Mouse (Mus musculus): ENCODE measurements around the gene Scrn2.

Gene Scrn2

DNA sequence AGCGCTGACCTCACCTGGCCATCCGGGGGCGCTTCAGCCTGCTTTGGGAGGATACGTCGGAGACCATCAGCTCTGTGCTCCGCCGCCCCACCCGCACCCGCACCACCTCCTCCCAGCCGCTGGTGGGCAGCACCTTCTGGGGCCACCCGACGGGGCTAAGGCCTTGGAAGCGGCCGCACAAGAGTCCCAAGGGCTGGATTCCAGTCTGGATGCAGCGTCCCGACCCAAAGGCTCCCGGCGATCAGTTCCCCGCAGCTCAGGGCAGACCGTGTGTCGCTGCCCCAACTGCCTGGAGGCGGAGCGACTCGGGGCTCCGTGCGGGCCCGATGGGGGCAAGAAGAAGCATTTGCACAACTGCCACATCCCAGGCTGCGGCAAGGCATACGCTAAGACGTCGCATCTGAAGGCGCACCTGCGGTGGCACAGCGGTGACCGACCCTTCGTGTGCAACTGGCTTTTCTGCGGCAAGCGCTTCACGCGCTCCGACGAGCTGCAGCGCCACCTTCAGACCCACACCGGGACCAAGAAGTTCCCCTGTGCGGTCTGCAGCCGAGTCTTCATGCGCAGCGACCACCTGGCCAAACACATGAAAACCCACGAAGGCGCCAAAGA is 7.8 kb upstream of the Scrn2 start:
- H3K36me3 ChIP-seq (ENCODE audit: insufficient read depth, low read length): peaks cover 17% of the 10 kb centered on the region
- peak overlapping the region; percentile 88 for H3K4me3 ChIP-seq (replicated peaks; ENCODE audit: low read length)
- peaks cover 68% of the 10 kb centered on the region for H3K4me1 ChIP-seq (replicated peaks; ENCODE audit: low read depth, low read length)
- peaks cover 67% of the 10 kb centered on the region for H3K27me3 ChIP-seq (ENCODE audit: insufficient read depth, low read length)
- no peaks in the 10 kb centered on the region for H3K9me3 ChIP-seq (ENCODE audit: low read length)
- peak; percentile 64 for TF ChIP-seq CTCF (conservative IDR thresholded peaks at IDR 0.05; ENCODE audit: low read length)
- no peak for TF ChIP-seq NANOG (IDR thresholded peaks at IDR 0.05; ENCODE audit: borderline replicate concordance, low read length)
- TF ChIP-seq POU5F1 (IDR thresholded peaks at IDR 0.05; ENCODE audit: borderline replicate concordance, low read length): no peak

DNA sequence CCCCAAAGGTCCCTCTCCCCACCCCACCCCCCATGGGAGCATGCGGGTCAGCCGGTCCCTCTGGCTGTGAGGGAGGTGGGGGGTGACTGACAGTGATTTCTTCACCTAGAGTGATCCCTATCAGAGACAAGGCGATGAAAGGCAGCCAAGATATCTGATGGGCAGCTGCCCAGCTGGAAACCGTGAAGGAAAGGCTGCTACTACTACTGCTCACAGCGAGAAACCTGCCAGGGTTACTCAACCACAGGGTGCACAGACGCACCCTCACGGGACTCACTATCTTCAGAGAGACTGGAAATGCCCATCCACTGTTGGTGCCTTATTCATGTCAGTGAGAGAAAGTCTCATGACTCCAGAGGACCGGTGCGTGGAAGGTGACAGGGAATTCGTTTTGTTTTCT is 4.8 kb upstream of the Scrn2 start:
- H3K27me3 ChIP-seq (ENCODE audit: insufficient read depth, low read length): peaks cover 39% of the 10 kb centered on the region
- peaks cover 17% of the 10 kb centered on the region for H3K36me3 ChIP-seq (ENCODE audit: insufficient read depth, low read length)
- H3K9me3 ChIP-seq (ENCODE audit: low read length): no peaks in the 10 kb centered on the region
- TF ChIP-seq NANOG (IDR thresholded peaks at IDR 0.05; ENCODE audit: borderline replicate concordance, low read length) (no peak), POU5F1 (IDR thresholded peaks at IDR 0.05; ENCODE audit: borderline replicate concordance, low read length) (no peak), CTCF (conservative IDR thresholded peaks at IDR 0.05; ENCODE audit: low read length) (no peak)
- H3K4me3 ChIP-seq (replicated peaks; ENCODE audit: low read length): peak overlapping the region; percentile 75
- H3K4me1 ChIP-seq (replicated peaks; ENCODE audit: low read depth, low read length): peaks cover 67% of the 10 kb centered on the region

DNA sequence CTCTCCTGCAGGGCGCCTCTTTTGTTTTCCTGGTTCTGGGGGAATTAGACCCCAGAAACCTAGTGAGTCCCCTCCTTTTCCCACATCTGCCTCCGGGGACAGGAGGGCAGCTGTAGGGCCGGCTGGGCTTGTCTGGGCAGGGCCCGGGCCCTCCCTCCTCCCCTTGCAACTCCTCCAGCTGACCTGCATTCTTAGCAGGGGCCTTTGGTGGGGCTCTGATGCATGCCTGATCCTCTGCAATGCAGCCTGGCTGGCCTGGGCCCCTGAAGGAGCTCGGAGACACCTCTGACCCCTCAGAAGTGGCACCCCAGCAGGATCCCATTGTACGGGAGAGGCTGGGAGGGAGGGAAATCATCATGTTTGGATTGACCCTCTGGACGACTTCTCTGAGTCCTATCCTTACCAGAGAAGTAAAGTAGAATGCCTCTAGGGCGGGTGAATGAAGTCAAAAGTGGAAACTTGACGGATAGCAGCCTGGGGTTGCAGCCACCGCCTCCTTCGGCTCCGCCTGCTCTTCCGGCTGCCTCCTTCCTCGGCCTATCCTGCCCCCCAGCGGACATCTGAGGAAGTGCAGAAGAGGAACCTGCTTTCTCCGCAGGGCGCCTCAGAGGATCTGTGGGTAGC is 3.9 kb upstream of the Scrn2 start:
- TF ChIP-seq POU5F1 (IDR thresholded peaks at IDR 0.05; ENCODE audit: borderline replicate concordance, low read length): no peak
- TF ChIP-seq CTCF (conservative IDR thresholded peaks at IDR 0.05; ENCODE audit: low read length): peak; percentile 86
- no peak for TF ChIP-seq NANOG (IDR thresholded peaks at IDR 0.05; ENCODE audit: borderline replicate concordance, low read length)
- Histone ChIP-seq H3K9me3 (ENCODE audit: low read length) (no peaks in the 10 kb centered on the region), H3K4me3 (replicated peaks; ENCODE audit: low read length) (peak overlapping the region; percentile 75), H3K36me3 (ENCODE audit: insufficient read depth, low read length) (peaks cover 17% of the 10 kb centered on the region), H3K4me1 (replicated peaks; ENCODE audit: low read depth, low read length) (peaks cover 70% of the 10 kb centered on the region), H3K27me3 (ENCODE audit: insufficient read depth, low read length) (peaks cover 31% of the 10 kb centered on the region)

DNA sequence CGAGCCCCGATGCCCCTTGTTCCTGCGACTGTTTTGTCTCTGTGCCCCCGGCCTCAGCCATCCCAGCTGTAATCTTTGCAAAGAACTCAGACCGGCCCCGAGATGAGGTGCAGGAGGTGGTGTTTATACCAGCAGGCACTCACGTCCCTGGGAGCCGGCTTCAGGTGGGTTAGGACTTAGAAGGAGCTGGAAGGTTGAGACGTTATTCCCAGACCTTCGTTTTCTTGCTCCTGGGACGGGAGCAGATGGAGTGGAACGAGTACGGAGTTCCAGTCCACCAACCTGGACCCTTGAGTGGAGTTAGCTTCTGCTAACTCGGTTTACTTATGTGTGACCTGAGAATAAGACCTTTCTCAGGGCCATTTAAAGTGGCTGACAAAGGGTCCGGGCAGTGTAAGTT is 688 bp downstream of the Scrn2 start:
- Histone ChIP-seq H3K27me3 (ENCODE audit: insufficient read depth, low read length) (peaks cover 1% of the 10 kb centered on the region; the same call in 1 of the 2 replicates), H3K4me1 (replicated peaks; ENCODE audit: low read depth, low read length) (peaks cover 38% of the 10 kb centered on the region), H3K9me3 (ENCODE audit: low read length) (no peaks in the 10 kb centered on the region), H3K36me3 (ENCODE audit: insufficient read depth, low read length) (peaks cover 23% of the 10 kb centered on the region), H3K4me3 (replicated peaks; ENCODE audit: low read length) (peak overlapping the region; percentile 83)
- TF ChIP-seq POU5F1 (IDR thresholded peaks at IDR 0.05; ENCODE audit: borderline replicate concordance, low read length): no peak
- TF ChIP-seq CTCF (conservative IDR thresholded peaks at IDR 0.05; ENCODE audit: low read length): no peak
- TF ChIP-seq NANOG (IDR thresholded peaks at IDR 0.05; ENCODE audit: borderline replicate concordance, low read length): no peak

DNA sequence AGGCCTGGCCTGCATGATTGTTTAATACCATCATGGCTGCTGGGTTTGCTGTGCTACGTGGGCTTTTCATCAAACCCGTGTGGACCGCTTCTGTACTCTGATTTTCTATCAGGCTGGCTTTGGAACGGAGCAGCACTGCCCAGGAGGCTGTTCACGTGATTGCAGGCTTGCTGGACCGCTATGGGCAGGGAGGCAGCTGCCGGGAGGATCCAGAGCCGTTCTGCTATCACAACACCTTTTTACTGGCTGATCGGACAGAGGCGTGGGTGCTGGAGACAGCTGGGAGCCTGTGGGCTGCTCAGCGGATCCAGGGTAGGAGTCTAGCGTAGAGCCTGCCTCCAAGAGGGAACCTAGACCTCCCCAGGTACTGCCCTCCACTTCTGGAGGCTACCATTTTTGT is 2.2 kb downstream of the Scrn2 start:
- Histone ChIP-seq H3K27me3 (ENCODE audit: insufficient read depth, low read length) (peaks cover 12% of the 10 kb centered on the region), H3K4me3 (replicated peaks; ENCODE audit: low read length) (no peak overlapping the region), H3K9me3 (ENCODE audit: low read length) (no peaks in the 10 kb centered on the region), H3K36me3 (ENCODE audit: insufficient read depth, low read length) (peaks cover 23% of the 10 kb centered on the region), H3K4me1 (replicated peaks; ENCODE audit: low read depth, low read length) (peaks cover 34% of the 10 kb centered on the region)
- TF ChIP-seq CTCF (conservative IDR thresholded peaks at IDR 0.05; ENCODE audit: low read length) (no peak), NANOG (IDR thresholded peaks at IDR 0.05; ENCODE audit: borderline replicate concordance, low read length) (no peak), POU5F1 (IDR thresholded peaks at IDR 0.05; ENCODE audit: borderline replicate concordance, low read length) (no peak)

DNA sequence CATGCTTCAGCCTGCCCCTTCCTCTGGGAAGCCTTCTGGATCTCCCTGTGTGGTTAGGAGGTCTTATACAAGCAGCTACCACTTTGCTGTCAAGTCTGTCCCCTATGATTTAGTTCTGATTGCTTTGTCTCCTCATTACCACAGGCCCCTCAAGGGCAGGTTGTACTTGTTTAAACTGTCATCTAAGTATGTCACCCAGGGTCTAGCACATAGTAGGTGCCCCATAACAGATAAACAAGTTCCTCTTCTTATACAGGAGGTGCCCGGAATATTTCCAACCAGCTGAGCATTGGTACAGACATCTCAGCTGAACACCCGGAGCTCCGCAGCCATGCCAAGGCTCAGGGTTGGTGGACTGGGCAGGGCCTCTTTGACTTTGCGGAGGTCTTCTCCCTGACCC is 2.8 kb downstream of the Scrn2 start:
- peaks cover 34% of the 10 kb centered on the region for H3K4me1 ChIP-seq (replicated peaks; ENCODE audit: low read depth, low read length)

DNA sequence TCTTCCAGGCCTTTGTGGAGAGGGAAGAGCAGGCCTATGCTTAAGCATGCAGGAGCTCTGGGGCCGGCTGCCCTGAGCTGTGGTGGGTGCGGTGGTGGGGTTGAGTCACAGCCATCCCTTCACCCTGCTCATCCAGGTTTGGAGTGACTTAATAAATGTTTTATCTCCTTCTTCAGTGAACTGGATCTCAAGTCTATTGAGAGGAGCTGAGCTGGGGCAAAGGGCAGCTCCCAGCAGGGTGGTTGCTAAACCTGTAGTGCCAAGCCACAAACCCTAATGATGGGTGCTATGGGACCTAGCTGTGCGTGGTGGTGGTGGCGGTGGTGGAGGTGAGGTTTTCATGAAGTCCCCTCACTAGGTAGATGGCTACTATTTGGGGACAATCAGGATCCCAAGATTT is 4.0 kb downstream of the Scrn2 start:
- Histone ChIP-seq H3K9me3 (ENCODE audit: low read length) (no peaks in the 10 kb centered on the region), H3K27me3 (ENCODE audit: insufficient read depth, low read length) (peaks cover 12% of the 10 kb centered on the region), H3K36me3 (ENCODE audit: insufficient read depth, low read length) (peaks cover 23% of the 10 kb centered on the region), H3K4me3 (replicated peaks; ENCODE audit: low read length) (no peak overlapping the region), H3K4me1 (replicated peaks; ENCODE audit: low read depth, low read length) (peaks cover 30% of the 10 kb centered on the region)
- TF ChIP-seq POU5F1 (IDR thresholded peaks at IDR 0.05; ENCODE audit: borderline replicate concordance, low read length): no peak
- no peak for TF ChIP-seq NANOG (IDR thresholded peaks at IDR 0.05; ENCODE audit: borderline replicate concordance, low read length)
- TF ChIP-seq CTCF (conservative IDR thresholded peaks at IDR 0.05; ENCODE audit: low read length): no peak

More for the DNA sequence above, 2.8 kb downstream of the Scrn2 start:
- no peak for TF ChIP-seq NANOG (IDR thresholded peaks at IDR 0.05; ENCODE audit: borderline replicate concordance, low read length)
- TF ChIP-seq POU5F1 (IDR thresholded peaks at IDR 0.05; ENCODE audit: borderline replicate concordance, low read length): no peak
- TF ChIP-seq CTCF (conservative IDR thresholded peaks at IDR 0.05; ENCODE audit: low read length): no peak
- Histone ChIP-seq H3K9me3 (ENCODE audit: low read length) (no peaks in the 10 kb centered on the region), H3K27me3 (ENCODE audit: insufficient read depth, low read length) (peaks cover 12% of the 10 kb centered on the region), H3K4me3 (replicated peaks; ENCODE audit: low read length) (no peak overlapping the region), H3K36me3 (ENCODE audit: insufficient read depth, low read length) (peaks cover 23% of the 10 kb centered on the region)

DNA sequence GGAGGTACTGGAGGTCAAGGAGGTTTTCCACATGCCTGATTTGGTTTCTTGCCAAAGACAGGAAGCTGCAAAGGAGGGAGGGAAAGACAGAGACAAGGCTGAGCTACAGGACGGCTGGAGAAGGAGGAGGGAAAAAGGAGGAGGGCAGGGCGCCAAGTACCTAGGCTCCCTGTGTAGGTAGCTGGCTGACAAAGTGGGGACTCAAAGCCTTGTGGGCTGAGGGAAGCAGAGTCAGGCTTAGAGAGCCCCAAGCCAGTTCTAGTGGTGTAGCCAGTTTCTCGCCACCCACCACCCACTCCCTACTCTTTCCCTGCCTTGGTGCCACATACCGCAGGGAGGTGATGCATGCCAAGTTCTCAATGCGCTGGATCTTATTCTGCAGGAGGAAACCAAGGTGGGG is 6.4 kb downstream of the Scrn2 start:
- H3K36me3 ChIP-seq (ENCODE audit: insufficient read depth, low read length): peaks cover 23% of the 10 kb centered on the region
- H3K9me3 ChIP-seq (ENCODE audit: low read length): no peaks in the 10 kb centered on the region
- no peak overlapping the region for H3K4me3 ChIP-seq (replicated peaks; ENCODE audit: low read length)
- peaks cover 25% of the 10 kb centered on the region for H3K4me1 ChIP-seq (replicated peaks; ENCODE audit: low read depth, low read length)
- peaks cover 12% of the 10 kb centered on the region for H3K27me3 ChIP-seq (ENCODE audit: insufficient read depth, low read length)
- no peak for TF ChIP-seq POU5F1 (IDR thresholded peaks at IDR 0.05; ENCODE audit: borderline replicate concordance, low read length)
- TF ChIP-seq CTCF (conservative IDR thresholded peaks at IDR 0.05; ENCODE audit: low read length): no peak
- no peak for TF ChIP-seq NANOG (IDR thresholded peaks at IDR 0.05; ENCODE audit: borderline replicate concordance, low read length)
